Mouse (Mus musculus) fat pad, adult 2 months (tissue): ENCODE results near the gene Dcun1d2.
"Not testable (repeated sequence)": the region's sequence is repeated elsewhere in the genome, so short reads cannot be mapped to it uniquely, and the experiment has no call there.

Experiments used
- DNase-seq: peaks from one replicate; pipeline ENCODE4 v3.0.0-alpha.2; 2011; ENCODE audit warnings: low read depth, low spot score; ENCODE audit errors: extremely low read depth

Dcun1d2 gene

DNA sequence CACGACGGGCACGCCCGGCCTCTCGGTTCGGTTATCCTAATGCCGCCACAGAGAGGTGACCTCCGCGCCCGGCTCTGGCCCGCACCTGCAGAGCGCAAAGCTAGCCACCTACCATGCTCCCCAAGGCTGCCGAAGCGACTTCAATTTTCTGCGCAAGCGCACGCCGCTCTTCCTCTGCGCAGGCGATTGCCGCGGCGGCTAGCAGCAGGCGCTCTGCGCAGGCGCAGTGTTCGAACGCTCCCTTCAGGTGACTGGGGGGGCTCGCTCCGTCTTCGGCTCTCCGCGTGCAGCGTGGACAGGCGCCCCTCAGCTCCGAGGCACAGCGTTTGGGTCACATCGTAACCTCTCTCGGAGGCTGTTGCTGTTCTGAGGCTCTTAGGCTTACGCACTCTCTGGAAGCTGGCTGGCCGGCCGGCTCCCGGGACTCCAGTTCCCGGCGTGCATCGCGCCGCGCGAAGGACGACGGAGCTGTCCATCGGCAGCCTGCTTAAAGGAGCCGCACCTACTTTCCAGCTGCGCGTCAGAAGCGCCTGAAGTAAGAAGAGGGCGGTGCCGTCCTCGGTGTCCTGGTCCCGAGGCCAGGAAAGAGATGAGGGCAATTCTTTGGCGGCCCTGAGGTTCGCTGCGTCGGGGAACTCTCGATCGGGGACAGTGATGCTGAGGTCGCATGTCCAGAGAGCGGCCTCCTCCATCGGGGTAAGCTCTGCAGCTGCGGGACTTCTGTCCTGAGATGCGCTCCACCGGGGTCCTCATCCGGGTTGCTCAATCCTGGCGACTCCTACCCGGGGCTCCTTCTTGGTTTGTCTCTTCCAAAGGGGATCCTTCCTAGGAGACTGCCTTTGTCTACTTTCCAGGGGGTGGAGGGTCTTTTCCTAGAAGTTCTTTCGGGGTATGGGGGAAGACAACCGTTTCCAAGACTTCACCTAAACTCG, at the start of gene Dcun1d2, which contains the start of gene Tmco3:
Gene Dcun1d2, minus strand, starts transcription at position 440 of the 932 bp plus-strand sequence.
Gene Tmco3, plus strand, starts transcription at position 499 of the 932 bp plus-strand sequence.
- peak; percentile 45 for DNase-seq

DNA sequence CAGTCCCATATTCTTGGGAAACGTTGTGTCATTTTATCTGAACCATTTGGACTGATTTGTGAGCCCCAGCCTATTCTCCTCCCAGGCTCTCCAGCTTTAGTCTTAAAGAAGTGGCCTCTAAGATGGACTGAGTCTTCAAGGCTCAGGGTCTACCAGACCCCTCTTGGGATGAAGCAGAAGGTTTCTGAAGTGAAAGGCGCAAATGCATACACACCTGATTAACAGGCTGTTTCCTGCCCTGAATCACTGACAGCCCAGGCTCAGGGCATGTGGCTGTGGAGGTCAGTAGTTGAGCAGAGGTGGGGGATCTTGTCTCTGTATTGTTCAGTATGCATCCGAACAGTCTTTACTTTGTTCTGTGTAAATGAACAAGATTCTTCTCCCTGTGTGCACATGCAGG, 49.7 kb upstream of the Dcun1d2 start:
- DNase-seq = no peak

DNA sequence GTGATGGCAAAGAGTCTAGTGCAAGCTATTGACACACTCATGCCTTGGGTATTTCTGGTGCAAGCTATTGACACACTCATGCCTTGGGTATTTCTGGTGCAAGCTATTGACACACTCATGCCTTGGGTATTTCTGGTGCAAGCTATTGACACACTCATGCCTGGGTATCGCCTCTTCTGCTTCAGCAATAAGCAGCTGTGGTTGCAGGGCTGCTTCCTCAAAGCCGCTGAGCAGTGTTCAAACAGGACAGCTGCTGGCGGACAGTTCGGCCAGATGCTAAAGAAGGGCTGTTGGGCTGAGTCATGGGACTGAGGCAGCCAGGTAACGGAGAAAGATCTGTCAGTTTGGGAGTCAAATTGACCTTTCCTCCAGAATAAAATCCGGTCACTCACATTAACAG, 49.3 kb upstream of the Dcun1d2 start:
- DNase-seq = not testable (repeated sequence)

DNA sequence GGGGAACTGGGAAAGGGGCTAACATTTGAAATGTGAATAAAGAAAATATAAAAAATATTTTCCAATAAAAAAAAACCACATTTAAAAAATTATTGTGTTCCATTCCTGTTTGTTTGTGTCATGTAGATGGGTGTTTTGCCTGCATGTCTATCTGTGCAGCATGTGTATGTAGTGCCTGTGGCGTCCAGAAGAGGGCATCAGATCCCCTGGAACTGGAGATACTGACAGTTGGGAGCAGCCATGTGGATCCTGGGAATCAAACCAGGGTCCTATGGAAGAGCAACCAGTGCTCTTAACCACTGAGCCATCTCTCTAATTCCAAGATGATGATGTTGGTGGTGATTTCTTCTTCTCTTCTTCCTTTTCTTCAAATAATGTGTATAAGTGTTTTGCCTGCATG, 46.7 kb upstream of the Dcun1d2 start:
- no peak for DNase-seq

DNA sequence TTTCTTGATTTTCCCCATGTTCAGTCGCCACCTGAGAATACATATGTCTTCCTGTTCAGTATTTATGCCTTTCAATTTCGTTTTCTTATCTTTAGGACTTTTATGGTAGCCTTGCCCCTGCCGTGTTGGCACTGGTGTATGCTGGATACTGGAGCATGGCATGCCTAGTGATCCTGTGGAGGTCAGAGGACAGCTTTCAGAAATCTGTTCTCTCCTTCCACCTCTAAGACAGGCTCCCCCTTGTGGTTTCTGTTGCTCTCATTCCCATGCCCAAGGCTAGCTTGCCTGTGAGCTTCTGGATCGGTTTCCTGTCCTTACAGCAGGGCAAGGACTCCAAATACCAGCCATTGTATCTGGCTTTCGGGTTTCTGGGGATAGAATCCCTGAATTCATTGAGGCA, 38.7 kb upstream of the Dcun1d2 start:
- no peak for DNase-seq

DNA sequence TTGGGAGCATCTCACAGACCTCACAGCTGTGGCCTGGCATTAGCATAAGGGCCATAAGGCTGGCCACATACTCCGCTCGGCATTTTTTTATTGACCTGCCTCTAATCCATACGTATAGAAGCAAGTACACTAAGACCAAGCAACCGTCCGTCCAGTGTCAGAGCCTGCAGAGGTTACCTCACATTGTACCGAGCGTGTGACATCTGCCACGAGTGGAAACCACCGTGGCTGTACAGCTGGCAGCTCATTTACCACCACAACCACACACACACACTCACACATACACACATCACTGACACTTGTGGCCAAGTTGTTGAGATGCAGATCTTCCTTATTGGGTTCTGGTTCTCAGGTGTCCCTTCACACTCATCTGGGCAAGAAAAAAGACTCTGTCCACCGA, 28.7 kb upstream of the Dcun1d2 start:
- no peak for DNase-seq

DNA sequence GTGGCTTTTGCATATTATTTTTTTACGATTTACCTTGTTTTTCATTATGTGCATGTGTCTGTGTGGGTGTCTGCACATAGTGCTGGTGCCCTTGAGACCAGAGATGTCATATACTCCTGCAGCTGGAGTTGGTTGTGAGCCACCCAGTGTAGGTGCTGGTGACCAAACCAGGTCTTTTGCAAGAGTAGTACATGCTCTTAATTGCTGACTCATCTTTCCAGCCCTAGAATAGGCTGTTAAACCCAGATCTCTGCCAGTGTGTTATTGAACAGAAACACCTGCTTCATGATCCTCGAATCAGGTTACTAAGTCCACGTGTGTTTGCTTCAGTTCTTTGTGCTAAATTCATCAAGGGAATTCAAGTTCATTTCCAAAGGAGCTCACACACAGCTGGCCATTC, 27.0 kb upstream of the Dcun1d2 start:
- no peak for DNase-seq

DNA sequence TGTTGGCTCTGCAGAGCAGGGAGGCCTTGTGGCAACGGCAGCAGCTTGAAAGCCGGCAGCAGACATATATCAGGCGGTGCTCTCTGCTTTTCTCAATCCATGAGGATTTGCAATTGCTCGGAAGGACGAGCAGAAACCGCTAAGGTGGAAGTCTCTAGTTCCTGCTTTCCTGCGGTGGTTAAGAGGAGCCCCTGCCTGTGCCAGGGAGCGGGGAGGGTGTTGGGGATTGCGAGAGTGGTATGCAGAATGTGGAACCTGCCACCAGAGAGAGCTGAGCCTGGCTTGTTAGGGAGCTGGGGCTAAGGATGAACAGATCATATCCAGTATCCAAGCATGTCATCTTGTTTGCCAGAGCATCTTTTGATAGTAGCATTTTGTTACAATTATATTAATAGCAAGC, 19.0 kb upstream of the Dcun1d2 start:
- no peak for DNase-seq

DNA sequence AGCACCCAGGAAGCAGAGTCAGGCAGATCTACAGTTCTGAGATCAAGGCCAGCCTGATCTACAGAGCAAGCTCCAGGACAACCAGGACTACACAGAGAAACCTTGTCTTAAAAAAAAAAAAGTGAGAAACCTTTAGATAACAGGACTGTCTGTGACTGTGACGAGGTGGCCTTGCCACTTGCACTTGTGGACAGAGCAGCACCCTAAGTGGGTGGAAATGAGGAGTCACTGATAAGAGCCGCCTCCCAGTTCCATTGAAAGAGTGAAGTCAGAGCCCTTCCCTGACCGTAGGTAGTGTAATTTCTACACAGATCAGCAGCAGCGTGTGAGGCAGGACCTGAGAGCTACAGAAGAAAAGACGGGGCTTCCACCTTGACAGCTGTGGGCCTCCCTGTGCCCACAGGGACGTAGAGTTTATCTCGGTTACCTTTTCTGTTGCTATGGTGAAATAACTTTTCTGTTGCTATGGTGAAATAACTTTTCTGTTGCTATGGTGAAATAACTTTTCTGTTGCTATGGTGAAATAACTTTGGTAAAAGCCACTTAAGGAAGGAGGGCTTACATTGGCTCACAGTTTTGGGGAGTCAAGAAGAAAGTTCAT, 18.5 kb upstream of the Dcun1d2 start:
- no peak for DNase-seq

DNA sequence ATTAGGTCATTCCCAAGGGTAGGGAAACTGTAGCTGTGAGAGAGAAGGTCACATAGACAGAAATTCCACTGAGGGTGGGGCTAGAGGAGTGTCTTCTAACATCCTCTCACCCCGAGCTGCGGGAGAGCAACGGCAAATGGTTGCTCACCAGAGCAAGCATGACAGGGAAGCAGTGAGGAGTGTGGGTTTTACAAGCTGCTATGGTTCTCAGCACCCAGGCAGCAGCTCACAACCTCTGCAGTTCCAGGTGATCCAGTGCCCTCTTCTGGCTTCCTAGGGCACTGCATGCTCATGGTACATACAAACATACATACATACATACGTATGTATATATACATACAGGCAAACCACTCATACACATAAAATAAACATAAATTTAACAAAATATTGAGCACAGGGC, 18.0 kb upstream of the Dcun1d2 start:
- DNase-seq = no peak

DNA sequence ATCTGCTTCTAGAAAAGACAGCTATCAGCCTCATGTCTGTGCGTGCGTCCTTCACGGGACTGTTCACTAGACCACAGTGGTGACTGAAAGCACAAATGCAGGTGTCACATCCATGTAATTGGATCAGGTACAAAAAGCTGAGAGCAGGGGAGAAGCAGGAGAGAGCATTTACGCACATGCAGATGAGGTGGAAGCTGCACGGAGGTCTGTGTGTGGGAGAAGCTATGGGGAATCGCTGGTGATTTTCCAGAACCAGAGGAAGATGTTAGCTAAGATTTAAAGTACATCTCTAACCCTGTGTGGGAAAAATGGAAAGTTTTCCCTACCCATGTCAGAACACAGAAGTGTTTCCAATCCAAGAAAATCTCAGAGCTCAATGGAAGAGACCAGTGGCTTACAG, 17.5 kb upstream of the Dcun1d2 start:
- no peak for DNase-seq

DNA sequence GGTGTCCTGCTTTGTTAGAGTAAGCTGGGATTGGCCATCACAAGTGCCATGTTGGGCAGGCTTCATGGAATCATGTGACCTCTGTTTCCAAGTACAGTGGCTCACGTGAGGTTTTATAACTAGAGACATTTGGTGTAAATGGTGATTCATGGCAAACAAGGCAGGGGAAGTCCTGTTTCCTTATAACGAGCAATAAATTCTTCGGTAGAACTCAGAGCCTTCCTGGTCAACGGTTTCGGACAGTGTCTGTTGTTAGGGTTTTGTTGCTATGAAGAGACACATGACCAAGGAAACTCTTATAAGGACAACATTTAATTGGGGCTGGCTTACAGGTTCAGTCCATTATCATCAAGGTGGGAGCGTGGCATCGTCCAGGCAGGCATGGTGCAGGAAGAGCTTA, 13.1 kb upstream of the Dcun1d2 start:
- DNase-seq = no peak

DNA sequence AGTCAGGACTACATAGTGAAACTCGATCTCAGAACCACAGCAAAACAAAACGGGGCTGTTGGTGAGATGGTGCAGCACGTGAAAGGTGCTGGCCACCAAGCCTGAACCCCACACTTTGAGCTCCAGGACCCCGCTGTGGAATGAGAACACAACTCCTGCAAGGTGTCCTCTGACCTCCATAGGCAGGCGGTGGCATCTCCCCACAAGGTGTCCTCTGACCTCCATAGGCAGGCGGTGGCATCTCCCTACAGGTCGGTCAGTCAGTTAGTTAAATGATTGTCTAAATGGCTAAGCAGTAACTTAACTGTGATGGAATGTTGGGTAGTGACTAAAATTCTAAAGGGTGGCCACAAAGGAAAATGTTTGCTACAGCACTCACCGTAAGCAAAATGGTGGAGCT, 11.6 kb upstream of the Dcun1d2 start:
- no peak for DNase-seq

DNA sequence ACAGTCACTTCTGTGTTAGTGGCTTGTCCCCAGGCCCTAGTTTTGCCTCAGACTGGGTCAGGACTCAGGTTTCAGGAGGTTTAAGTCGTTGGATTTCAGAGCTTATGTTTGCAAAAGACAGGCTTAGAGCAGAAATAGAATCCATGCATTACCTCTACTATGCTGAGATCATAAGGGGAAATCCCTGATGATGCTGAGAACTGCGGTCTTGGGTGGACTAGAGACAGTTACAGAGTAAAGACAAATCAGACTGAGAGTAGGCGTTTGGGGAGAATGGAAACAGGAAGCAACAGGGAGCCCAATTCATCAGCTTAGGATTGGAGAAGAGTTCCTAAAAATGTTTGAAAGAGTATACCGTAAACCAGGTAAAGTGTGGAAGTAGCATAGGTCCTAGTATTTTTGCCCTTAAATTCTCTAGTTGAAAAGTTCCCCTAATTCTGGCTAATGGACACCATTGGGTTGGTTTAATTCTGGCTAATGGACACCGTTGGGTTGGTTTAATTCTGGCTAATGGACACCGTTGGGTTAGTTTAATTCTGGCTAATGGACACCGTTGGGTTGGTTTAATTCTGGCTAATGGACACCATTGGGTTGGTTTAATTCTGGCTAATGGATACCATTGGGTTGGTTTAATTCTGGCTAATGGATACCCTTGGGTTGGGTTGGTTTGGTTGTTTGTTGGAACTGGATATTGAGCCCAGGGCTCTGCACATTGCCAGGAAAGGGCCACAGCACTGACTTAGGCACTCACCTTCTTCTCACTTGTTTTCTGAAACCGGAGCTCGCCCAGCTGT, 5.9 kb upstream of the Dcun1d2 start:
- DNase-seq = no peak

DNA sequence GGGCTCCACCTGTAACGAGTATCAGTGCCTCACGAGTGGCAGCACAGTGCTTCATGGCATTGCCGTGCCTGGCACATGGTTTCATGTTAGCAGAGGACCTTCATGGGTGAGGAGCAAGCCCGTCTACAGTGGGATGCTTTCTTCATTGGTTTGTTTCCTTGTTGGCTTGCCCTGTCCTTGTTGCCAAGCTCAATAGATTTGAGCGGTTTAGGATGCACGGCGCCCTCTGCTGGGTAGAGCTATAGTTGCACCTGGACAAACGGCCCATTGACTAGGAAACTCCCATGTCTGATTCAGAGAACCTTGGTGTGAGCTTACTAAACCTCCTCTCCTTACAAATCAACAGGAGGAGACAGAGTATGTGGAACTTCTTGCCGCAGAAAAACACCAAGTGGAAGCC, 4.4 kb upstream of the Dcun1d2 start:
- DNase-seq = no peak

DNA sequence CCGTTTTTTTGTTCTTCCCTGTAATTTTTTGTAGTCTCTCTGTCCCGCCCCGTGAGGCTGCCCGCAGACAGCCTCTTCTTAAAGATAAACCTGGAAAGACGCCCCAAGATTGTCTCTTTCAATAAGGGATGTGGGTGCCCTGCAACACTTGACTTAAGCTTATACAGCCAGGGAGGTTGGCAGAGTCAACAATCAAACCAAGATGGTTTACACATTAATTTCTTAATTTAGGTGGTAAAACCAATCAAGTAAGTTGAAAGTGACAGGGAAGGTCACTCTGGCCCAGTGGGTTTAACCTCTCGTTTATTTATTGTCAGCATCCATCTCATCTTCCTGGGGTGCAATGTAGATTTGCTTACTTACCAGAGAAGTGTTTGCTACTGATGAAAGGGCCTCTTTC, 715 bp upstream of the Dcun1d2 start:
- DNase-seq = no peak

DNA sequence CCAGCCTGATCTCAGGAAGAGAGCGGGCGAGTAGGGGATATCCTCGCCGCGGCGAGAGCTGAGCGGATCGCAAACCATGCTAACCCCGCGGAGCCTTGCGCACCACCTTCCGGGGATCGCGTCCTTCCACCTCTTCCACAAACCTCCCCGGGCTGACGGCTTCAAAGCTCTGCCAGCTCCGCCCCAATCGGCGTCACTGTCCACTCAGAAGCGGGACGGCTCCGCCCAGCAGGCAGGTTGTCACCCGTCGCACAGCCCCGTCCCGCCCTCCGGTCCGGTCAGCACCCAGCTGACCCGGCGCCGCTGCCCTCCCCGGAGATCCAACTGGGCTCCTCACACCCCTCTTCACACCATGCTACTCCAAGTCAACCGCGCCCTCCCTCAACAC, 633 bp downstream of the Dcun1d2 start:
- peak; percentile 46 for DNase-seq

DNA sequence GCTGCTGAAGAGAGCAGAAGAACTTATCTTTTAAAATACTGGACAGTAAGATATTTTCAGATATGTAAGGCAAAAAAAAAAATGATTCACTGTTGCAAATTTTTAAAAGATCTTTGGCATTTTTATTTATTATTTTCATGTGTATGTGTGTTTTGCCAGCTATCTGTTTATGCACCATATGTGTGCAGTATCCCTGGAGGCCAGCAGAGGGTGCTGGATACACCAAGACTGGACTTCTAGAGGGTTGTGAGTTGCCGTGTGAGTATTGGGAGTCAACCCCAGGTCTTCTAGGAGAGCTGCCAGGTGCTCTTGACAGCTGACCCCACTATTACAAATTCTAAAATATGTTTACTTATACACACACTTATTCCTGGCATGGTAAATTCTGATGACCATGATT, 4.7 kb downstream of the Dcun1d2 start:
- DNase-seq = no peak

DNA sequence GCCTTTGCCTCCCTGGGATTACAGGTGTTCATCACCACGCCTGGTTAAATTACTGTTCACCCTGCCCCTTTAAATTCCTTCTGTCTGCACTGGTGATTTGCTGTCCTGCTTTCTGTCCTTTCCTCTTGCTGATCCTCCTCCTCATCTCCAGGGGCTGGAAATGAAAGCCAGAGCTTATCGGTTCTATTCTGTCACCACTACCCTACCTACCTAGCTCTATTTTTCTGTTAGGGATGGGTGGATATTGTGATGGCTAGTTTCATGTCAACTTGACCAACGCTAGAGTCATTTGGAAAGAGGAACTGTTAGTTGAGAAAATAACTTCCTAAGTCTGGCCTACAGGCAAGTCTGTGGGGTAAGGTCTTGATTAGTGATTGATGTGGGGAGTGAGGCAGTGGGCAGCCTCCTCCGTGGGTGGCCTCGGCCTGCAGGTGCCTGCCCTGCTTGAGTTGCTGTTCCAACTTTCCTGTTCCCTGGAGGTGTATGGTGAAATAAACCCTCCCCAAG, 10.9 kb downstream of the Dcun1d2 start:
- DNase-seq = no peak

DNA sequence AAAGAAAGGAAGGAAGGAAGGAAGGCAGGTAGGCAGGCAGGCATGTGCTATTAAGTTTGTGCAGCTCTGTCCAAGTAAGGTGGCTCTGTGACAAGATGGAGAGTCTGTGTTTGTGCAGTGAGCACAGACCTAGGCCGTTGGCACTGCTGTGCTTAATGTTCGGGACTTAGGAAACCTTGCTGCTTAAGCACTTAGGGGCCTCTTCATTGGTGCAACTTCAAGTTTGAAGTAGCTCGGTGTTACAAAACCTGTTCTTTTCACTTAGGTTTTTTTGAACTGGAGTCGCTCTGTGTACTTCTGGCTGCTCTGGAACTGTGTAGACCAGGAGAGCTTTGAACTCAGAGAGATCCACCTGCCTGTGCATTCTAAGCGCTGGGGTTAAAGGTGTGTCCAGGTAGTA, 15.1 kb downstream of the Dcun1d2 start:
- no peak for DNase-seq

DNA sequence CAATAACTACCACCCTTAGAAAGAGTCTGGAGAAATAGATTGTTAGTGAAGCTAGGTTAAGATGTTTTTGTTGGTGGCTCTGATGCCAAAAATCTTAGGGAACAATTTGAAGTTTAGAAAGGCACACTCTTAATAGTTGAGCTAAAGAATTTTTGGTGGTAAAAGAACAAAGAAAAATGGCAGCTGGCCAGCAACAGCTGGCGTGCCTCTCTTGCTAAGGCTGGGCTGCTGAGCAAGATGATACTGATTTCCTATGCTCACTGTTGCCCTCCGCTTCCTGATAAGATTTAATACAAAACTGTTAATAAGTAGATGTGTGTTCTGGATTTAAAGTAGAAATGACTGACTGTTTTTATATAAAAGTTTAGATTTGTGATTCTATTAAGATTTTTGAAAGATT, 20.4 kb downstream of the Dcun1d2 start:
- no peak for DNase-seq

DNA sequence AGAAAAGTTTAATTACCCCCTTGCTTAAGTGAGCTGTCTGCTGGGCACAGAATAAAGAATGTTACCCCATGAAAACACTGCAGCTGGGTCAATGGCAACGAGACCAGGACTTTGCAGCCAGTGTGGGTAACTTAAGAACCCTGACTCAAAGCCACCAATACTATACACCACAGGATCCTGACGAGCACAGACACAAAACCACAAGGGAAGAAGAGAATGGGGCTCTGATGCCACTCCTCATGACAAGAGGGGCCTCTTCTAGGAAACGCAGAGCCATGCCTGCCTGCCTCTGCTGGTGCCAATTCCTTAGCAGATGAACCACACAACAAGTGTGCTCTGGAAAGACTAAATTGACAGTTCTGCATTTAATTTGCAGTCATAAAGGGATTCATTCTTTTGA, 24.6 kb downstream of the Dcun1d2 start:
- no peak for DNase-seq
